Mouse (Mus musculus) MEL (cell line): Measurements from ENCODE around the gene Dnali1. TPM values are rescaled to one million over a fixed set of nuclear protein-coding genes. Genes with fewer than 3 reads are reported as not detected.

ENCODE experiments used
- DNase-seq: peaks from one replicate; pipeline ENCODE4 v3.0.0; 2011; ENCODE audit warnings: low read depth, low spot score
- H3K27ac ChIP-seq: 2 replicates; pipeline ENCODE4 v1.5.1; 2012; ENCODE audit warnings: low read depth, mild to moderate bottlenecking, control low read depth, low read length, moderate library complexity; ENCODE audit not compliant: control insufficient read depth
- H3K27me3 ChIP-seq, 2 experiments: fragments of 150-350 bp in 1 of 2; sonication (generic) in 1 of 2; 2 replicates each; pipeline ENCODE4 v1.6.1; 2012; ENCODE audit warnings: low read length in 2 of 2, mild to moderate bottlenecking in 2 of 2, improper control_type of control experiment in 1 of 2, moderate library complexity in 1 of 2; ENCODE audit not compliant: insufficient read depth in 2 of 2, control insufficient read depth in 1 of 2
- H3K36me3 ChIP-seq, 2 experiments: 2 replicates each; pipeline ENCODE4 v1.6.1; 2012 to 2014; ENCODE audit warnings: low read length in 2 of 2, improper control_type of control experiment in 1 of 2, inconsistent platforms in 1 of 2, mild to moderate bottlenecking in 1 of 2; ENCODE audit not compliant: insufficient read depth in 2 of 2, control insufficient read depth in 1 of 2
- H3K4me1 ChIP-seq, 2 experiments: fragments of 150-350 bp in 1 of 2; sonication (generic) in 1 of 2; 2 replicates each; pipeline ENCODE4 v1.6.1; 2012; ENCODE audit warnings: low read length in 2 of 2, improper control_type of control experiment in 1 of 2, mild to moderate bottlenecking in 1 of 2; ENCODE audit not compliant: insufficient read depth in 2 of 2, control insufficient read depth in 1 of 2
- H3K4me3 ChIP-seq, 2 experiments: fragments of 150-350 bp in 1 of 2; sonication (generic) in 1 of 2; 2 replicates each; pipeline ENCODE4 v1.5.1; 2012; ENCODE audit warnings: low read depth in 2 of 2, low read length in 2 of 2, mild to moderate bottlenecking in 2 of 2, moderate library complexity in 2 of 2, control low read depth in 1 of 2, improper control_type of control experiment in 1 of 2; ENCODE audit not compliant: control insufficient read depth in 1 of 2, insufficient read depth in 1 of 2
- H3K79me2 ChIP-seq: 2 replicates; pipeline ENCODE4 v1.6.1; 2012; ENCODE audit warnings: mild to moderate bottlenecking, low read length, moderate library complexity; ENCODE audit not compliant: control insufficient read depth, poor library complexity, insufficient read depth
- H3K9ac ChIP-seq: 2 replicates; pipeline ENCODE4 v1.6.1; 2012; ENCODE audit warnings: low read depth, mild to moderate bottlenecking, control low read depth, low read length, moderate library complexity; ENCODE audit not compliant: control insufficient read depth, poor library complexity, severe bottlenecking
- H3K9me3 ChIP-seq: fragments of 150-350 bp; sonication (generic); replicated peaks from 2 replicates; pipeline ENCODE4 v1.6.1; 2012; ENCODE audit warnings: mild to moderate bottlenecking, low read length, improper control_type of control experiment, moderate library complexity; ENCODE audit not compliant: insufficient read depth
- BHLHE40 ChIP-seq: IDR thresholded peaks from 2 replicates; pipeline ENCODE4 v1.6.1; 2012; ENCODE audit warnings: low read depth, mild to moderate bottlenecking, inconsistent platforms, low read length, improper control_type of control experiment, borderline replicate concordance
- CHD1 ChIP-seq: IDR thresholded peaks from 2 replicates; pipeline ENCODE4 v1.6.1; 2012; ENCODE audit warnings: low read depth, mild to moderate bottlenecking, inconsistent platforms, low read length, improper control_type of control experiment
- CHD2 ChIP-seq: IDR thresholded peaks from 2 replicates; pipeline ENCODE4 v1.6.1; 2011; ENCODE audit warnings: low read length, improper control_type of control experiment
- E2F4 ChIP-seq: IDR thresholded peaks from 2 replicates; pipeline ENCODE4 v1.6.1; 2011; ENCODE audit warnings: low read depth, low read length, improper control_type of control experiment, borderline replicate concordance
- ELF1 ChIP-seq: IDR thresholded peaks from 2 replicates; pipeline ENCODE4 v1.6.1; 2014; ENCODE audit warnings: low read depth, mild to moderate bottlenecking, inconsistent platforms, low read length, improper control_type of control experiment, moderate library complexity
- GABPA ChIP-seq: IDR thresholded peaks from 2 replicates; pipeline ENCODE4 v1.6.1; 2012; ENCODE audit warnings: low read depth, mild to moderate bottlenecking, inconsistent platforms, low read length, improper control_type of control experiment, moderate library complexity
- HCFC1 ChIP-seq: IDR thresholded peaks from 2 replicates; pipeline ENCODE4 v1.6.1; 2012; ENCODE audit warnings: low read depth, mild to moderate bottlenecking, inconsistent platforms, low read length, improper control_type of control experiment, moderate library complexity
- KAT2A ChIP-seq: conservative IDR thresholded peaks from 2 replicates; pipeline ENCODE4 v1.6.1; 2012; ENCODE audit warnings: low read depth, low read length, improper control_type of control experiment, inconsistent platforms
- MAX ChIP-seq: IDR thresholded peaks from 2 replicates; pipeline ENCODE4 v1.6.1; 2011; ENCODE audit warnings: low read length, improper control_type of control experiment
- MEF2A ChIP-seq: IDR thresholded peaks from 2 replicates; pipeline ENCODE4 v1.6.1; 2014; ENCODE audit warnings: low read depth, mild to moderate bottlenecking, inconsistent platforms, low read length, improper control_type of control experiment; ENCODE audit not compliant: poor library complexity, insufficient replicate concordance, severe bottlenecking; ENCODE audit errors: extremely low read depth
- MXI1 ChIP-seq: IDR thresholded peaks from 2 replicates; pipeline ENCODE4 v1.6.1; 2011; ENCODE audit warnings: mild to moderate bottlenecking, low read depth, low read length, improper control_type of control experiment
- MYB ChIP-seq: IDR thresholded peaks from 2 replicates; pipeline ENCODE4 v1.6.1; 2011; ENCODE audit warnings: mild to moderate bottlenecking, low read depth, low read length, improper control_type of control experiment
- MYC ChIP-seq: IDR thresholded peaks from 2 replicates; pipeline ENCODE4 v1.6.1; 2011; ENCODE audit warnings: low read depth, mild to moderate bottlenecking, low read length, improper control_type of control experiment, moderate library complexity
- NELFE ChIP-seq: IDR thresholded peaks from 2 replicates; pipeline ENCODE4 v1.6.1; 2011; ENCODE audit warnings: low read depth, low read length, improper control_type of control experiment
- POLR2A ChIP-seq, 2 experiments: IDR thresholded peaks; 2 replicates each; pipeline ENCODE4 v1.6.1; 2011 to 2012; ENCODE audit warnings: low read length in 2 of 2, mild to moderate bottlenecking in 2 of 2, control low read depth in 1 of 2, improper control_type of control experiment in 1 of 2, low read depth in 1 of 2, moderate library complexity in 1 of 2; ENCODE audit not compliant: control insufficient read depth in 1 of 2, insufficient read depth in 1 of 2, poor library complexity in 1 of 2
- POLR2AphosphoS2 ChIP-seq: IDR thresholded peaks from 2 replicates; pipeline ENCODE4 v1.6.1; 2011; ENCODE audit warnings: low read length, improper control_type of control experiment
- POLR2AphosphoS5 ChIP-seq: IDR thresholded peaks from 2 replicates; pipeline ENCODE4 v1.6.1; 2012; ENCODE audit warnings: low read depth, borderline replicate concordance, mild to moderate bottlenecking, inconsistent platforms, low read length, moderate library complexity, mixed read lengths
- SMC3 ChIP-seq: IDR thresholded peaks from 2 replicates; pipeline ENCODE4 v1.6.1; 2011; ENCODE audit warnings: low read depth, low read length, improper control_type of control experiment
- TAL1 ChIP-seq: IDR thresholded peaks from 2 replicates; pipeline ENCODE4 v1.6.1; 2012; ENCODE audit warnings: mild to moderate bottlenecking, inconsistent platforms, low read length, moderate library complexity, mixed read lengths
- TBP ChIP-seq: IDR thresholded peaks from 2 replicates; pipeline ENCODE4 v1.8.0; 2011; ENCODE audit warnings: low read depth, low read length, improper control_type of control experiment
- USF1 ChIP-seq: IDR thresholded peaks from 2 replicates; pipeline ENCODE4 v1.6.1; 2014; ENCODE audit warnings: low read depth, mild to moderate bottlenecking, inconsistent platforms, low read length, improper control_type of control experiment, moderate library complexity
- ZMIZ1 ChIP-seq: IDR thresholded peaks from 2 replicates; pipeline ENCODE4 v1.6.1; 2012; ENCODE audit warnings: low read depth, mild to moderate bottlenecking, inconsistent platforms, low read length, improper control_type of control experiment, moderate library complexity
- ZNF384 ChIP-seq: IDR thresholded peaks from 2 replicates; pipeline ENCODE4 v1.6.1; 2012; ENCODE audit warnings: low read depth, mild to moderate bottlenecking, inconsistent platforms, low read length, improper control_type of control experiment
- polyA plus RNA-seq, 2 experiments: library from polyadenylated mRNA; stranded (reverse) in 1 of 2; unstranded in 1 of 2; fragments of >175 nt in 1 of 2; fragments of >200 nt in 1 of 2; gene quantifications; 2 replicates each; pipeline versions ENCODE4 v1.2.1 to v1.2.4; 2012; ENCODE audit warnings: low replicate concordance in 2 of 2, low read depth in 1 of 2; ENCODE audit not compliant: insufficient read length in 2 of 2, insufficient read depth in 1 of 2, missing spikeins in 1 of 2
- total RNA-seq: library from RNA; depleted of rRNA; stranded (reverse); fragments of 300-350 nt; gene quantifications from 2 replicates; pipeline ENCODE4 v1.2.3, GENCODE M21; 2012

Gene Dnali1
- total and polyA plus RNA-seq, 3 experiments, result 0.08 TPM; not detected in 2

- TF ChIP-seq E2F4, result no peak
- no peak for TF ChIP-seq TAL1
- peak; percentile 80; the same call in 1 of the 2 replicates for TF ChIP-seq KAT2A
- TF ChIP-seq SMC3, result no peak
- no peak for TF ChIP-seq CHD1
- no peak for TF ChIP-seq MEF2A
- peak; percentile 97 for TF ChIP-seq NELFE
- peak; percentile 37; the same call in 1 of the 2 replicates for TF ChIP-seq MYC
- TF ChIP-seq POLR2AphosphoS5, result no peak
- peak; percentile 97 for TF ChIP-seq ELF1
- peak; percentile 97 to 98 for TF ChIP-seq POLR2A (IDR thresholded peaks at IDR 0.05; ENCODE audit: control insufficient read depth in 1 of 2, insufficient read depth in 1 of 2, low read depth in 1 of 2, low read length in 2 of 2, poor library complexity in 1 of 2)
- TF ChIP-seq CHD2, result no peak
- peak; percentile 68 for TF ChIP-seq TBP
- TF ChIP-seq MYB, result 0 out of 2 replicates have a peak, but pooled peaks have one; percentile 49
- TF ChIP-seq MAX, result peak; percentile 56; the same call in 1 of the 2 replicates
- peak; percentile 90 for TF ChIP-seq ZMIZ1
- TF ChIP-seq USF1, result peak; percentile 68
- peak; percentile 96 for TF ChIP-seq HCFC1
- no peak for TF ChIP-seq BHLHE40
- peak; percentile 71 for TF ChIP-seq MXI1
- no peak for TF ChIP-seq GABPA
- peak; percentile 90; the same call in 1 of the 2 replicates for TF ChIP-seq POLR2AphosphoS2
- no peak for TF ChIP-seq ZNF384
These were observed 1.2 kb upstream of the Dnali1 start, which contains the start of gene Snip1 (continued) for GRCm38 (mm10) chr4:125066490-125067370.

- peaks cover 20% of the 10 kb centered on the region for H3K79me2 ChIP-seq
- no peaks in the 10 kb centered on the region for H3K27me3 ChIP-seq
- peaks cover under 1 to 9% of the 10 kb centered on the region in 2 experiments; a peak in 2 of 4 replicates for H3K36me3 ChIP-seq
- no peak overlapping the region for H3K4me3 ChIP-seq
- DNase-seq, result no peak
- no peak overlapping the region for H3K27ac ChIP-seq
- no peak for TF ChIP-seq MYC
- TF ChIP-seq BHLHE40, result no peak
- peaks cover 0 to 15% of the 10 kb centered on the region in 2 experiments; a peak in 2 of 4 replicates for H3K4me1 ChIP-seq
- no peak overlapping the region for H3K9ac ChIP-seq
- H3K9me3 ChIP-seq, result no peaks in the 10 kb centered on the region
These were observed 1.7 kb downstream of the Dnali1 start for GRCm38 (mm10) chr4:125063829-125064228.
